Mouse (Mus musculus) gastrocnemius, postnatal 4 days (tissue): ENCODE data around the gene Pdlim1. TPM values are rescaled to one million over a fixed set of nuclear protein-coding genes. Genes with fewer than 3 reads are reported as not detected.
"Not testable (repeated sequence)": the region's sequence is repeated elsewhere in the genome, so short reads cannot be mapped to it uniquely, and the experiment has no call there.

Experiments used
- DNase-seq, 2 experiments: peaks; one replicate each; pipeline ENCODE4 v3.0.0; 2021 to 2022; ENCODE audit warnings: low spot score in 2 of 2, mixed read lengths in 2 of 2
- total RNA-seq, 2 experiments: library from RNA; stranded (reverse); gene quantifications; 2 replicates each; pipeline ENCODE4 v1.2.3; 2021

Pdlim1 gene
- total RNA-seq, 2 experiments from 2014 or later, result 219 to 227 TPM

DNA sequence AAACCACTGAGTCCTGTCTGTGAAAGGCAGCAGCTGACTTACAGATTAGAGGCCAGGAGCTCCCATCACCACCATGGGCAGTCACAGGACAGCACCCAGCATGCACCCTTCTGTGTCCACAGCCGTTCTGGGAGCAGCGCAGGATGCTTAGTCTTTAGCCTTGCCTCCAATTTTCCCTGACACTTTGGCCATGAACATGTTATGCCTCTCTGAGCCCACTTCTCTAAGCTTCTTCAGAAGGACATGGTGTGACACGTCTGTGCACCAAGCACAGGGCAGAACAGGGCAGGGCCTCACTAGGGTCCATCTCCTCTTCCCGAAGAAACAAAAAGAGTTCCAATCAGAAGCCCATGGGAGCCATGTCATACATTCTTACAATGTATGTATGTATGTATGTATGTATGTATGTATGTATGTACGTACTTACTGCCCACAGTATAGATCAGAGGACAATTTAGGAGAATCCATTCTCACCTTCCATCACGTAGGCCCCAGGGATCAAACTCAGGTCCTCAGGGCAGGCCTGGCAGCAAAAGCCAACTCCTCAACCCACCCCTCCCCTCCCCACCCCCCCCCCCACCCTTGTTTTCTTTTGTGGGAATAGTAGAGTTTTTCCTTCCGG, 24.9 kb downstream of the Pdlim1 start:
- DNase-seq, result no peak

GRCm38 (mm10) chr19:40240838-40241689, 30.6 kb downstream of the Pdlim1 start:
- DNase-seq, result peak in 1 of 2 experiments; percentile 65

- no peak for DNase-seq
These were observed 31.3 kb downstream of the Pdlim1 start for GRCm38 (mm10) chr19:40240360-40240759.

DNA sequence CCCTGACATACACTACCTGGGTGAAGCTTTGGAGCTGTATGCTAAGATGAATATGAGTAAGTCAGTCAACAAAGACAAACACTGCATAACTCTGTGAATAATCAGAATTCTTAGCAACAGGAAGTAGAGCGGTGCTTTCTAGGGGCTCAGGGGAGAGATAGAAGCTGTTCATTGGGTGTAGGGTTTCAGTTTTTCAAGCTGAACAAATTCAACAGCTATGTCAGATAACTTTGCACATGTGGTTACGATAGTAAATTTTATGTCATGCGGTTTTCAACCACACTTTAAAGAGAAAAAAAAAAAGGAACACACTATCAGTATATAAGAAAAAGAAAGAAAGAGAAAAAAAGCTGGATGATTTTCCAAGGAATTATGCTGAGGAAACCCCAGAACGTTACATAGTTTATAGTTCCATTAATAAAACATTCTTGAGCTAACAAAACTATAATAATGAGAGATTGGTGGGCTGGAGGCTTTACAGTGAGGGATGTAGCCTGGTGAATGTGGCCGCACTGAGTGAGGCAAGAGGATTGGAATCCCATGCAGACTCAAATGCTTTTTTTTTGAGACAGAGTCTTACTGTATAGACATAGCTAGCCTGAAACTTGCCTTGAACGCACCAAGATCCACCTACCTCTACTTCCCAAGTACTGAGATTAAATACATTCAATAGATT, 33.3 kb downstream of the Pdlim1 start:
- DNase-seq, result no peak

DNA sequence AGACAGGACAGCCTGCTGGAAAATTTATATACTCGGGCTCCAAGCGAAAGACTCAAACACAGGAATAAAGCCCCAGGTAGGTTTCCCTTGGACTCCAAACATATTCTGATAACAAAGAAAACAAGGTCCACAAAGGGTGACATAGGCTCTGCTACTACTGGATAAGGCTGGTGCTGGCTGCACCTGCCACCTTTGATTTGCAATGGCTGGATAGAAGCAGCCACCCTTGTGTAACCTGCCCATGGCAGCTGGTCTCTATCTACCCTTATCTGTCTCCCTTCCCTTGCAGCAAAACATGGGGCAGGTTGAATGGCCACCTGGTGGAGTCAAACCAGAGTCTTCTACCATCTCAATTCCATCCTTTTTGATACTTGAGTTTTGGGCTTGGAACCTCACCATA, 39.1 kb downstream of the Pdlim1 start:
- no peak for DNase-seq

- no peak for DNase-seq
These were observed 39.7 kb downstream of the Pdlim1 start for GRCm38 (mm10) chr19:40231825-40232541.

DNA sequence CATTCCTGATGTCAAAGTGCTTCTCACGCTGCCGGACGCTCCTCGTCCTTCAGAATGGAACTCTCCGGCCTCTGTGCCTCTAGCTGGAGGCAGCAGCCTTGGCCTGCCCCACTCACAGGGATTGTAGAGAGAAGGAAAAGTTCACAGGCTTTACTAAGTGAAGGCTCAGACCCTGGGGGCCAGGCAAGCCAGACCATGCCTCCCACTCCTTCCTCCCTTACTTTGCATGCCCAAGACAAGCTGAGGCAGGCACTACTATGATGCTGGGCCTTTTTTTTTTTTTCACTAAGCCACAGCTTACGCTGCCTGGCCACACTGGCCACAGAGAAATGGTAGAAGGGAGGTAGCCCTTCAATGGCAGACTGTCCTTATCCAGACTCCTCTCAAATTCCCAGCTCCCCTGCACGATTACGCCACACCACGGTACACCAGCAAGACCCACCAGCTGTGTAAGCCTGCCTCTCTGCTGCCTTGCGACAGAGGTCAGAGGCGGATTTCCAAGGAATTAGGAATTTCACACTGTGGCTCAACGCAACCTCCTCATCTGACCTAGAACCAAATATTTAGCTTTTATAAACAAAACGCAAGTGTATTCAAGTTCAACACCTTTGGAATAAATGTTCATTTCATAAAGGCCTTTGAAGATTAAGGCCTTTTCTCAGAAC, 40.4 kb downstream of the Pdlim1 start:
- no peak for DNase-seq

- DNase-seq, result no peak
These were observed 45.0 kb downstream of the Pdlim1 start for GRCm38 (mm10) chr19:40226516-40227151.

GRCm38 (mm10) chr19:40225761-40226110, 45.9 kb downstream of the Pdlim1 start:
- no peak for DNase-seq

DNA sequence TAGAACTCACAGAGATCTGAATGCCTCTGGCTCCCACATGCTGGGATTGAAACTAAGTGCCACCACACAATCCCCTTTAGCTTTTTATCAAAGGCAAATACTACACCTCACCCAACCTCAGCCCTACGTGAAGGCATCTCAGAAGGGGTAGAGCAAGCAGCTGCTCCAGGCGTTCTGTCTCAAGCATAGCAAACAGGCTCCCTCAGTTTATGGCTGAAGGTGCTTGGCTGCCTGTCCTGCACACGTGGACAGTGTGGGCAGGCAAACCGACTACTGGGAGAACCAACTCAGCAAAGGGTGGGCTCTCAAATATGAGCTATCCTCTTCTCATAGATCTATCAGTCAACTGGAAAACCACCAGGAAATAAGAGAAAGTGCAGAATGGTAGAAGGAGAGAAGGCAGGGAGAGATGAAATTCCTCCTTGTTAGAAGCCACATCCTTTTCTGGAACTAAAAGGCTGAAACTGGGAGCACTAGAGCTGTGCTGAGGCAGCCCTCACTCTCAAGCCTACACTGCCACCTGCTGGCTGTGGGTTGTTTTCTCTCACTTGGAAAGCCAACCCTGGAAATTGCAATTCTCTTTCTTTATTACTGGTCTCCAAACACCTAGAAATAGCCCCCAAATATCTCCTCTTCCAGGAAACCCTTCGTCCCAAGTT, 46.4 kb downstream of the Pdlim1 start:
- DNase-seq, result peak in 1 of 2 experiments; percentile 73

- DNase-seq, result not testable (repeated sequence)
These were observed 49.3 kb downstream of the Pdlim1 start for GRCm38 (mm10) chr19:40222307-40222706.

GRCm38 (mm10) chr19:40220878-40221277, 50.8 kb downstream of the Pdlim1 start:
- no peak for DNase-seq

DNA sequence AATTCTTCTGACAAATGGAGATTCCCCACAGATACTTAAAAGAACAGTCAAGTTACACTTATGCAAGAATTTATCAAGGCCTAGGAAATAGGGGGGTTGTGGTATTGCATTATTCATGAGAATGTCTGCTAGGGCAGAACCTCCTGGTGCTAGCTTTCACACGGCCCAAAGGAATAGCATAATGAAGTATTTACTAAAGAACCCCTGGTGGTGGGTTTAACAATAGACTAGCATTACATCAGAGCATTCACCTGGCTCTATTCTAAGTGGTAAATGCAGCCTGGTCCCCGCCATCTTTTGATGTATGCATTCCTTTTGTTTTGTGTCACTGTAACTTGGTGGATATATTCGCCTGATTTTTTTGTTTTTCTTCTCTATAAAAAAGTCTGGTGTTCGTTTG, 68.7 kb downstream of the Pdlim1 start:
- DNase-seq, result not testable (repeated sequence)

DNA sequence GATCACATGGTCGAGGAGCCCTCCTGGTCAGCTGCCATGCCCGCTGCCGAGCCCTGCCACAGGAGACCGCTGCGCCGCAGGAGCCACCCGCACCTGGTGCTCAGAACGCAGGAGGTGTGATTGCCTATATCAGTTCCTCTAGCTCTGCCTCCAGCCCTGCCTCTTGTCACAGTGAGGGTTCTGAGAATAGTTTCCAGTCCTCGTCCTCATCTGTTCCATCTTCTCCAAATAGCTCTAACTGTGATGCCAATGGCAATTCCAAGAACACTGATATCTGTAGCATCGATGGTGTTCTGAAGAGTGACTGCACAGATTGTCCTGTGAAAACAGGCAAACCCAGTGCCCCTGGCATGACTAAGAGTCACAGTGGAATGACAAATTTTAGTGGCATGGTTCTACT, 81.0 kb downstream of the Pdlim1 start:
- no peak for DNase-seq

GRCm38 (mm10) chr19:40187160-40187559, 84.5 kb downstream of the Pdlim1 start, which contains the start of gene Cyp2c70:
Gene Cyp2c70 (minus strand): TSS chr19:40187333.
- DNase-seq, result no peak

GRCm38 (mm10) chr19:40183600-40183999, 88.0 kb downstream of the Pdlim1 start:
- DNase-seq, result no peak

- DNase-seq, result no peak
These were observed 93.3 kb downstream of the Pdlim1 start for GRCm38 (mm10) chr19:40178311-40178710.
